Mouse (Mus musculus) adrenal gland, postnatal 4 days (tissue): ENCODE measurements around the gene Fgf11. TPM values are rescaled to one million over a fixed set of nuclear protein-coding genes. Genes with fewer than 3 reads are reported as not detected.

ENCODE experiments used
- DNase-seq, 2 experiments: peaks; one replicate each; pipeline ENCODE4 v3.0.0; 2021 to 2022; ENCODE audit warnings: low spot score in 2 of 2, mixed read lengths in 2 of 2
- total RNA-seq, 2 experiments: library from RNA; stranded (reverse); gene quantifications; 2 replicates each; pipeline ENCODE4 v1.2.3; 2021

The Fgf11 gene
- total RNA-seq, 2 experiments from 2014 or later: 3.4 to 4.8 TPM

DNA sequence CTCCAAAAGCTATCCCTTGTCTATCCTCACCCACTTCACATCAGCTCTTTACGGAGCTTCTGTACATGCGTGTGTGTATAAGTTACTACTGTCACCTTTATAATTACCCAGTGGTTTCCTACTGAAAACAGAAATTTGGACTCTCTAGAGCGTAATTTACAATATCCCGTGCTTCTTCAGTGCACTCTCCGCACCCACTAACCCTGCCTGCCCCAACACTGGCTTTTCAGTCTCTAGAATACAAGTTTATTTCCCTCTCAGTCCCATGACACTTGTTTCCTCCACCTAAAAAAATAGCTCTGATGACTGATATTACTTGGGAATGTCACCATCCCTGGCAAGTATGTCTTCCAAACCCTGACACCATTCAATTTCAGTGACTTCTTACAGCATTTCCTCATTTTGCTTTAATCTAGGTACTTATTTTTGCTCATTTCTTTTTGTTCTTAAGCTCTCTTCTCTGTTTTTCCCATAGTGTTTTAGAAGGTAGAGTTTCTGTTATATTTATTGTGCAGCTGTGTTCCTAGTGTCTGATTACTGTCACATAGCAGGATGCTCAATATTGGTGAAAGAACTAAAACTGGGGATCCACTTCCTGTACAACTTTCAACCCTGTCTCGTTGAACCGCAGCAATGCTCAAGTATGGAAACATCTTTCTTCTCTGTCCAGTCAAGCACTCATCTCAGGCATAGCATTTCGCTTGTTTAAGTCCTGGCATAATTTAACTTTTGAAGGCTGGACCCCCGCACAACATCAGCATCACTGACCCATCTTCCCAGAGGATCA is 44.2 kb downstream of the Fgf11 start:
- no peak for DNase-seq

GRCm38 (mm10) chr11:69754701-69755100 is 47.0 kb downstream of the Fgf11 start:
- no peak for DNase-seq

DNA sequence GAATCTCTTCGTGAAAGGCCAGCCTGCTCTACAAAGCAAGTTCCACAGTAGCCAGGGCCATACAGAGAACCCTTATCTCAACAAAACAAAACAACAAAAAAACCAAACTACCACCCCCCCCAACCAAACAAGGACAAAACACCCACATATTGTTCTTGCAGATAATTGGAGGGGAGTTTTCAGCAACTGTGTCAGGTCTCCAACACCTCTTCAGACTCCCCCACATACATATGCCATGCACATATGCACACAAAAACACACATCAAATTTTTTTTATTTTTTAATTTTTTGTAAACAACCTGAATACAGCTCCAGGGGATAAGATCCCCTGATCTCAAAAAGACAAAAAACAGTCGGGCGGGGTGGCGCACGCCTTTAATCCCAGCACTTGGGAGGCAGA is 47.4 kb downstream of the Fgf11 start:
- no peak for DNase-seq

- DNase-seq: no peak
Observed at GRCm38 (mm10) chr11:69752686-69753085, 49.0 kb downstream of the Fgf11 start.

GRCm38 (mm10) chr11:69751635-69752034 is 50.0 kb downstream of the Fgf11 start:
- no peak for DNase-seq

Other genes starting within 250 kb of the Fgf11 start
- 1 to 10 TPM; 9.4 to 9.6 TPM for gene Efnb3, start 241.7 kb downstream of the Fgf11 start, total RNA-seq
- 10 to 100 TPM; 13.0 to 13.1 TPM for gene Wrap53, start 221.6 kb downstream of the Fgf11 start, total RNA-seq
- gene Trp53, start 221.5 kb downstream of the Fgf11 start, total RNA-seq: 100 to 1,000 TPM in 1 of 2 experiments, 10 to 100 TPM in 1; 92.4 to 101 TPM
- gene Atp1b2, start 195.9 kb downstream of the Fgf11 start, total RNA-seq: 10 to 100 TPM; 74.6 to 83.4 TPM
- gene Shbg, start 184.0 kb downstream of the Fgf11 start, total RNA-seq: under 1 TPM in 1 of 2 experiments, not detected in 1; 0.59 TPM
- gene Sat2, start 179.8 kb downstream of the Fgf11 start, total RNA-seq: 10 to 100 TPM; 18.3 to 20.9 TPM
- 100 to 1,000 TPM in 1 of 2 experiments, 10 to 100 TPM in 1; 89.3 to 111 TPM for gene Fxr2, start 168.9 kb downstream of the Fgf11 start, total RNA-seq
- under 1 TPM; 0.62 to 0.73 TPM for gene Sox15, start 146.5 kb downstream of the Fgf11 start, total RNA-seq
- gene Mpdu1, start 139.2 kb downstream of the Fgf11 start, total RNA-seq: 100 to 1,000 TPM; 107 to 119 TPM
- gene Cd68, start 135.7 kb downstream of the Fgf11 start, total RNA-seq: 10 to 100 TPM; 11.9 to 12.5 TPM
- 100 to 1,000 TPM; 640 to 673 TPM for gene Eif4a1, start 129.4 kb downstream of the Fgf11 start, total RNA-seq
- 10 to 100 TPM; 86.6 to 90.7 TPM for gene Senp3, start 119.8 kb downstream of the Fgf11 start, total RNA-seq
- 1 to 10 TPM; 4.2 to 5.2 TPM for gene Tnfsf13, start 116.1 kb downstream of the Fgf11 start, total RNA-seq
- 10 to 100 TPM; 23.0 to 23.1 TPM for gene Tnfsf12, start 106.0 kb downstream of the Fgf11 start, total RNA-seq
- 1 to 10 TPM; 3.1 to 4.6 TPM for gene Tnfsfm13, start 105.8 kb downstream of the Fgf11 start, total RNA-seq
- 100 to 1,000 TPM in 1 of 2 experiments, 10 to 100 TPM in 1; 92.4 to 108 TPM for gene Polr2a, start 43.2 kb downstream of the Fgf11 start, total RNA-seq
- gene Slc35g3, start 39.9 kb downstream of the Fgf11 start, total RNA-seq: not detected
- 10 to 100 TPM; 48.5 to 58.3 TPM for gene Zbtb4, start 35.9 kb downstream of the Fgf11 start, total RNA-seq
- 1 to 10 TPM; 3.6 to 4.0 TPM for gene Chrnb1, start 5.9 kb downstream of the Fgf11 start, total RNA-seq
- 1 to 10 TPM in 1 of 2 experiments, under 1 TPM in 1; 0.76 to 1.4 TPM for gene Tmem102, start 3.8 kb upstream of the Fgf11 start, total RNA-seq
- gene Gm39566, start 13.4 kb upstream of the Fgf11 start, total RNA-seq: not detected
- gene Spem2, start 16.6 kb upstream of the Fgf11 start, total RNA-seq: not detected
- not detected for gene Spem1, start 20.3 kb upstream of the Fgf11 start, total RNA-seq
- gene Nlgn2, start 35.9 kb upstream of the Fgf11 start, total RNA-seq: 10 to 100 TPM; 33.6 to 35.2 TPM
- 100 to 1,000 TPM; 141 to 143 TPM for gene Tmem256, start 36.7 kb upstream of the Fgf11 start, total RNA-seq
- gene Plscr3, start 44.5 kb upstream of the Fgf11 start, total RNA-seq: 10 to 100 TPM; 76.6 to 77.9 TPM
- 1 to 10 TPM in 1 of 2 experiments, under 1 TPM in 1; 0.17 to 1.7 TPM for gene Tnk1, start 56.9 kb upstream of the Fgf11 start, total RNA-seq
- not detected for gene Tmem95, start 76.2 kb upstream of the Fgf11 start, total RNA-seq
- gene Kctd11, start 79.5 kb upstream of the Fgf11 start, total RNA-seq: 1 to 10 TPM; 3.4 to 4.1 TPM
- gene Acap1, start 93.7 kb upstream of the Fgf11 start, total RNA-seq: 1 to 10 TPM; 1.4 to 1.7 TPM
- 1 to 10 TPM; 4.8 to 5.6 TPM for gene 2810408A11Rik, start 99.1 kb upstream of the Fgf11 start, total RNA-seq
- 10 to 100 TPM; 45.9 to 53.3 TPM for gene Neurl4, start 99.2 kb upstream of the Fgf11 start, total RNA-seq
- 10 to 100 TPM; 60.0 to 67.0 TPM for gene Gps2, start 112.0 kb upstream of the Fgf11 start, total RNA-seq
- gene Eif5a, start 120.1 kb upstream of the Fgf11 start, total RNA-seq: 100 to 1,000 TPM; 598 to 600 TPM
- gene Ybx2, start 133.9 kb upstream of the Fgf11 start, total RNA-seq: 10 to 100 TPM in 1 of 2 experiments, 1 to 10 TPM in 1; 9.7 to 20.6 TPM
- gene Slc2a4, start 146.3 kb upstream of the Fgf11 start, total RNA-seq: 10 to 100 TPM; 23.6 to 24.8 TPM
- gene Cldn7, start 162.9 kb upstream of the Fgf11 start, total RNA-seq: 10 to 100 TPM in 1 of 2 experiments, 1 to 10 TPM in 1; 3.1 to 17.3 TPM
- 100 to 1,000 TPM; 119 to 130 TPM for gene Ctdnep1, start 179.3 kb upstream of the Fgf11 start, total RNA-seq
- gene Elp5, start 180.7 kb upstream of the Fgf11 start, total RNA-seq: 10 to 100 TPM; 65.5 to 70.9 TPM
- gene Gabarap, start 189.3 kb upstream of the Fgf11 start, total RNA-seq: 100 to 1,000 TPM; 294 to 311 TPM
- gene Phf23, start 193.9 kb upstream of the Fgf11 start, total RNA-seq: 10 to 100 TPM; 51.4 to 53.4 TPM
- gene Dvl2, start 198.7 kb upstream of the Fgf11 start, total RNA-seq: 10 to 100 TPM; 35.5 to 38.2 TPM
- 100 to 1,000 TPM; 295 to 378 TPM for gene Acadvl, start 213.6 kb upstream of the Fgf11 start, total RNA-seq
- 10 to 100 TPM; 63.0 to 64.4 TPM for gene Dlg4, start 215.1 kb upstream of the Fgf11 start, total RNA-seq